Mouse (Mus musculus): ENCODE data around the gene Ndufc2. TPM values are rescaled to one million over a fixed set of nuclear protein-coding genes. Genes with fewer than 3 reads are reported as not detected.

Gene Ndufc2
- polyA plus RNA-seq (2012; ENCODE audit: low replicate concordance) = 66.7 and 266 TPM in 2 replicates

GRCm38 (mm10) chr7:97399960-97400715, at the start of gene Ndufc2:
Gene Ndufc2 (plus strand): TSS chr7:97400003.

GRCm38 (mm10) chr7:97416906-97417777, 17.3 kb downstream of the Ndufc2 start, which contains the start of gene Thrsp:
Gene Thrsp (minus strand): TSS chr7:97417730.

GRCm38 (mm10) chr7:97451023-97451422, 51.2 kb downstream of the Ndufc2 start, which contains the start of gene Kctd14:
Gene Kctd14 (plus strand): TSS chr7:97451323.

Other genes starting within 250 kb of the Ndufc2 start
- gene Usp35, start 68.0 kb upstream of the Ndufc2 start, polyA plus RNA-seq (2012; ENCODE audit: low replicate concordance) = 0.81 and 1.0 TPM in 2 replicates
- gene Kctd21, start 67.7 kb upstream of the Ndufc2 start, polyA plus RNA-seq (2012; ENCODE audit: low replicate concordance) = 0.08 and 0.17 TPM in 2 replicates
- 0.98 and 2.2 TPM in 2 replicates for gene Alg8, start 28.4 kb upstream of the Ndufc2 start, polyA plus RNA-seq (2012; ENCODE audit: low replicate concordance)
- not detected in 2 replicates for gene Thrsp, start 17.7 kb downstream of the Ndufc2 start, polyA plus RNA-seq (2012; ENCODE audit: low replicate concordance)
- gene Kctd14, start 51.3 kb downstream of the Ndufc2 start, polyA plus RNA-seq (2012; ENCODE audit: low replicate concordance) = 0.91 and 1.2 TPM in 2 replicates
- 2.5 and 3.5 TPM in 2 replicates for gene Ints4, start 81.0 kb downstream of the Ndufc2 start, polyA plus RNA-seq (2012; ENCODE audit: low replicate concordance)
- gene Aamdc, start 179.5 kb downstream of the Ndufc2 start, polyA plus RNA-seq (2012; ENCODE audit: low replicate concordance) = 2.6 TPM in 1 of 2 replicates, not detected in the other
- gene Rsf1, start 179.9 kb downstream of the Ndufc2 start, polyA plus RNA-seq (2012; ENCODE audit: low replicate concordance) = 4.4 and 5.8 TPM in 2 replicates